Mouse (Mus musculus) liver, postnatal 0 days (tissue): ENCODE data around the gene St8sia2.

ENCODE experiments used
- CTCF ChIP-seq: sonication (generic); IDR thresholded peaks from 2 replicates; pipeline ENCODE4 v1.5.1; 2016; ENCODE audit warnings: antibody characterized with exemption, low read depth
- EP300 ChIP-seq: IDR thresholded peaks from 2 replicates; pipeline ENCODE4 v1.6.1; 2016; ENCODE audit warnings: antibody characterized with exemption, low read depth, mild to moderate bottlenecking

- TF ChIP-seq CTCF: no peak
- no peak for TF ChIP-seq EP300
Measured at GRCm38 (mm10) chr7:73965164-73965563, 48.3 kb downstream of the St8sia2 start.
